Mouse (Mus musculus) spleen, adult 2 months (tissue): Measurements from ENCODE around the gene Tor2a.

Source experiments
- CTCF ChIP-seq: fragments of 200-500 bp; IDR thresholded peaks from 2 replicates; pipeline ENCODE4 v1.5.1; 2011; ENCODE audit warnings: mild to moderate bottlenecking, inconsistent platforms; ENCODE audit not compliant: insufficient read depth, insufficient read length, insufficient replicate concordance; ENCODE audit errors: extremely low read depth
- POLR2A ChIP-seq: fragments of 200-500 bp; IDR thresholded peaks from 2 replicates; pipeline ENCODE4 v1.6.1; 2011; ENCODE audit warnings: low read depth, low read length, inconsistent platforms

DNA sequence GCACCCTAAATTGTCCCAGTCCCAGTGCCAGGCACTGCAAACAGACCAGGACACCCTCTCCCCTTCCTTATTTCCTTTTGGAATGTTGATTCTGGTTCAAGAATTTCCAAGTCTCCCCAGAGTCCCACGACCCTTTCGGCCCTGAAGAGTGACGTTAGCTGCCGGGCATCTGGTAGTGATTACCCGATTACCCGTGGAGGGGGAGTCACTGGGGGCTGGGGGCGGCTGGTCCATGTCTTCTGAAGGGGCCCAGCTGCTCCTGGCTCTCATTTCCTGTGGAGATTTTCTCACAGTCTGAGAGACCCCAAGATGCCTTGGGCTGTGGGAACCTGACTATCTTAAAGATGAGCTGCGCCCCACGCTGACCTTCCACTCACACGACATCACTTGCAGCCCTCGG is 26.2 kb upstream of the Tor2a start:
- TF ChIP-seq POLR2A (no peak), CTCF (no peak)
